In the genomic region with DNA sequence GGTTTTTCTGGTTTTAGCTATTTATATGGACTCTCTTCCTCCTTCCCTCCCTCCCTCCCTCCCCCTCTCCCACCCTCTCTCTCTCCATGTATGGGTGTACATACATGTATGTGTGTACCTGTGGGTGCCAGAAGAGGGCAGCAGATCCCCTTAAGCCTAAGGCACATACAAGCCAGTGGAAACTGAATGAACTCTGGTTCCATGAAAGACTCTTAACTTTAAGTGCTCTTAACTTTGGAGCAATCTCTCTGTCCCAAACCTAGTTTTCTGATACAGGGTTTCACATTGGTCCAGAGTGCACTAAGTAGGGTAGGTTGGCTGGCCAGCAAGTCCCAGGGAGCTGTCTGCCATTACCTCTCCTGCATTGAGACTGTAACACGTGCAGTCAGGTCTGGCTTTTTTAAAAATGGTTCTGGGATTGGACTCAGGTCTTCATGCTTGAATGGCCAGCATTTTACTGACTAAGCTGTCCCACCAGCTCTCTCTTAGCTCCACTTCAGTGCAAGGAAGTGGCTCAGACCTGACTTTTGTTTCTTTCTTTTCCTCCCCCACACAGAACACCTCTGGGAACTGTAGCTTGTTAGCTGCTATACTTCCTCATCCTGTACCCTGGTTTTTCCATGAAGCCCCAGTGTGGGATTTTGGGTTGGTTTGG, we compare ENCODE assay signal across 7 mouse cellular contexts. TPM values are rescaled to one million over a fixed set of nuclear protein-coding genes. Genes with fewer than 3 reads are reported as not detected.
DNase-seq lines count a peak whose midpoint lies in the region; ATAC-seq and TF ChIP-seq lines count a peak whose summit lies in the region.

No protein-coding gene starts in this region.

- TF ChIP-seq CTCF in brain, embryonic 14.5 days (IDR thresholded peaks at IDR 0.05; ENCODE audit: borderline replicate concordance, extremely low read depth, insufficient read depth, insufficient read length) = peak; percentile 64; the same call in 1 of the 2 replicates
- peak; percentile 53; the same call in 1 of the 2 replicates for TF ChIP-seq CTCF in spleen, adult 2 months (IDR thresholded peaks at IDR 0.05; ENCODE audit: extremely low read depth, insufficient read depth, insufficient read length, insufficient replicate concordance)

- H3K36me3 ChIP-seq in kidney, embryonic 14.5 days (ENCODE audit: control insufficient read depth, insufficient read depth, low read length) = no peaks in the 10 kb centered on the region
- H3K36me3 ChIP-seq in lung, embryonic 15.5 days = no peaks in the 10 kb centered on the region
- H3K36me3 ChIP-seq in spleen, adult 2 months (ENCODE audit: control insufficient read depth, insufficient read depth, low read length) = no peaks in the 10 kb centered on the region

- peak; percentile 84 for DNase-seq in 416B (ENCODE audit: low read depth)
- peak; percentile 78 for DNase-seq in CD4-positive, CD25-positive, alpha-beta regulatory T cell, adult 2 months (ENCODE audit: low read depth, low spot score)
- peak; percentile 77 for DNase-seq in brain, embryonic 14.5 days (ENCODE audit: low read depth)
- peak; percentile 47 to 68 for DNase-seq in spleen, adult 2 months (ENCODE audit: low read depth in 1 of 2, low spot score in 2 of 2)

- H3K4me3 ChIP-seq in kidney, embryonic 14.5 days (ENCODE audit: low read length) = no peak overlapping the region
- no peak overlapping the region for H3K4me3 ChIP-seq in lung, embryonic 15.5 days
- no peak overlapping the region for H3K4me3 ChIP-seq in spleen, adult 2 months (ENCODE audit: extremely low read depth, insufficient read depth, insufficient read length)

- H3K27ac ChIP-seq in kidney, embryonic 14.5 days (ENCODE audit: low read depth, low read length) = no peak overlapping the region
- peak overlapping the region; percentile 90 for H3K27ac ChIP-seq in lung, embryonic 15.5 days
- no peak overlapping the region for H3K27ac ChIP-seq in spleen, adult 2 months (ENCODE audit: insufficient read depth, low read length)

- H3K4me1 ChIP-seq in kidney, embryonic 14.5 days (ENCODE audit: control insufficient read depth, insufficient read depth, low read length) = no peaks in the 10 kb centered on the region
- H3K4me1 ChIP-seq in lung, embryonic 15.5 days = peaks cover 5% of the 10 kb centered on the region; the same call in 1 of the 2 replicates
- H3K4me1 ChIP-seq in spleen, adult 2 months (ENCODE audit: control insufficient read depth, insufficient read depth, insufficient read length) = no peaks in the 10 kb centered on the region

- no peak overlapping the region for H3K9ac ChIP-seq in kidney, embryonic 14.5 days (ENCODE audit: low read depth, low read length)
- H3K9ac ChIP-seq in lung, embryonic 15.5 days = no peak overlapping the region

- H3K27me3 ChIP-seq in kidney, embryonic 14.5 days (ENCODE audit: control insufficient read depth, insufficient read depth, low read length) = no peaks in the 10 kb centered on the region
- no peaks in the 10 kb centered on the region for H3K27me3 ChIP-seq in lung, embryonic 15.5 days
- H3K27me3 ChIP-seq in spleen, adult 2 months (ENCODE audit: control insufficient read depth, insufficient read depth, low read length) = no peaks in the 10 kb centered on the region

- no peaks in the 10 kb centered on the region for H3K9me3 ChIP-seq in kidney, embryonic 14.5 days (ENCODE audit: control insufficient read depth, low read length)
- H3K9me3 ChIP-seq in lung, embryonic 15.5 days = no peaks in the 10 kb centered on the region

- no peak for TF ChIP-seq POLR2A in brain, embryonic 14.5 days (IDR thresholded peaks at IDR 0.05; ENCODE audit: borderline replicate concordance, extremely low read depth, insufficient read depth, insufficient read length, poor library complexity, severe bottlenecking)
- TF ChIP-seq POLR2A in spleen, adult 2 months (IDR thresholded peaks at IDR 0.05; ENCODE audit: low read depth, low read length) = no peak

- peak; percentile 88 for ATAC-seq in frontal cortex, adult (ENCODE audit: low TSS enrichment)
- peak; percentile 81; the same call in 1 of the 2 replicates for ATAC-seq in kidney, embryonic 14.5 days (ENCODE audit: low FRiP score, low TSS enrichment)
- ATAC-seq in lung, embryonic 15.5 days (ENCODE audit: borderline replicate concordance, extremely low read depth, low FRiP score, low TSS enrichment) = 0 out of 2 replicates have a peak, but pooled peaks have one; percentile 57

- WGBS in kidney, embryonic 14.5 days = 88% methylated on average over 1 of the region's 1 CpGs
- 76% methylated on average over 1 of the region's 1 CpGs for WGBS in lung, embryonic 15.5 days
- 92% methylated on average over 1 of the region's 1 CpGs for WGBS in spleen, adult 2 months

- H3K4me2 ChIP-seq in kidney, embryonic 14.5 days (replicated peaks; ENCODE audit: low read depth, low read length) = no peak overlapping the region
- H3K4me2 ChIP-seq in lung, embryonic 15.5 days = no peak overlapping the region

RNA-seq across cellular contexts. Expression of gene Akap1, which starts 44.3 kb away (rescaled TPM):
- polyA plus RNA-seq in brain, embryonic 14.5 days (2012; rRNA removed) = 52.8 and 54.1 TPM in 2 replicates
- polyA plus RNA-seq in kidney, embryonic 14.5 days (2014; fragmentation: Nextera tagmentation; extraction: Ambion mirVana) = 12.0 and 20.2 TPM in 2 replicates
- 18.3 and 18.8 TPM in 2 replicates for polyA plus RNA-seq in lung, embryonic 15.5 days (2015; fragmentation: Nextera tagmentation; extraction: Ambion mirVana)
- polyA plus RNA-seq in spleen, adult 2 months (2012; rRNA removed) = 5.5 and 6.5 TPM in 2 replicates

RNA-seq across cellular contexts. Expression of gene Scpep1, which starts 46.6 kb away (rescaled TPM):
- polyA plus RNA-seq in brain, embryonic 14.5 days (2012; rRNA removed) = 15.7 and 16.5 TPM in 2 replicates
- polyA plus RNA-seq in kidney, embryonic 14.5 days (2014; fragmentation: Nextera tagmentation; extraction: Ambion mirVana) = 90.5 and 110 TPM in 2 replicates
- polyA plus RNA-seq in lung, embryonic 15.5 days (2015; fragmentation: Nextera tagmentation; extraction: Ambion mirVana) = 88.7 and 90.7 TPM in 2 replicates
- polyA plus RNA-seq in spleen, adult 2 months (2012; rRNA removed) = 15.3 and 17.4 TPM in 2 replicates

RNA-seq across cellular contexts. Expression of gene Elobl, which starts 58.0 kb away (rescaled TPM):
- polyA plus RNA-seq in brain, embryonic 14.5 days (2012; rRNA removed) = not detected in 2 replicates
- polyA plus RNA-seq in kidney, embryonic 14.5 days (2014; fragmentation: Nextera tagmentation; extraction: Ambion mirVana) = not detected in 2 replicates
- polyA plus RNA-seq in lung, embryonic 15.5 days (2015; fragmentation: Nextera tagmentation; extraction: Ambion mirVana) = not detected in 2 replicates
- polyA plus RNA-seq in spleen, adult 2 months (2012; rRNA removed) = 0.31 and 0.75 TPM in 2 replicates
